Mouse (Mus musculus): ENCODE measurements around the gene Ttc33. TPM values are rescaled to one million over a fixed set of nuclear protein-coding genes. Genes with fewer than 3 reads are reported as not detected.

The Ttc33 gene
- polyA plus RNA-seq, 1 experiment from 2014 or later: 47.2 TPM

DNA sequence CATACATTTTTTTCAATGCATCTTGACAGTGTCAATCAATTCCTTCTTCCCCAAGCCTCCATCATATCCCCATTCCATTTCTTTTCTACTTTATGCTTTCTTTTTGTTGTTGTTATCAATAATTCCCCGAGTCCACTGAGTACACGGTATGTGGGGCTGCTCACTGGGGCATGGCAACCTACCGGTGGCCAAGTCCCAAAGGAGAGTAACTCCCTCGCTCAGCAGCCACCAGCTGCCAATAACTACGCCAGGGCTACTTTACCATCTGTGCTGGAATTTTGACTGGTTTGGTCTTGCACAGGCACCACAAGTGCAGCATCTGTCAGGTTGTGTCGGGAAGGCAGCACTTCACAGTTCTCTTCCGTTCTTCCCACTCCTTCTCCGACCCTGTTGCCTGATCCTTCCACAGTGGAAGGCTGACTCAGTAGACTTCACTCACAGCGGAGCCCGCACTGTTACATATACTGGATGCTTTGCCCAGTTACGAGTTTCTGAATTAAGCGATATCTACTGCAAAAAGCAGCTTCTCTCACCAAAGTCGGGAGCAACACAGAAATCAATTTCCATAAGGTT lies 76.9 kb downstream of the Ttc33 start:
- H3K4me1 ChIP-seq (ENCODE audit: control insufficient read depth, insufficient read depth, low read length): no peaks in the 10 kb centered on the region
- DNase-seq (ENCODE audit: low spot score): no peak
- H3K27ac ChIP-seq (replicated peaks; ENCODE audit: low read depth, low read length): no peak overlapping the region
- no peaks in the 10 kb centered on the region for H3K9me3 ChIP-seq (ENCODE audit: control insufficient read depth, low read length)
- H3K36me3 ChIP-seq (ENCODE audit: control insufficient read depth, insufficient read depth, low read length): no peaks in the 10 kb centered on the region
- no peak overlapping the region for H3K9ac ChIP-seq (ENCODE audit: low read length)
- no peak for ATAC-seq (ENCODE audit: insufficient number of reproducible peaks, low FRiP score, low TSS enrichment, low read depth)
- 87% methylated on average over 13 of the region's 13 CpGs for WGBS
- H3K27me3 ChIP-seq (ENCODE audit: control insufficient read depth, insufficient read depth, low read length): no peaks in the 10 kb centered on the region
- H3K4me2 ChIP-seq (ENCODE audit: low read depth, severe bottlenecking): no peak overlapping the region
- no peak overlapping the region for H3K4me3 ChIP-seq (ENCODE audit: low read depth, low read length)

DNA sequence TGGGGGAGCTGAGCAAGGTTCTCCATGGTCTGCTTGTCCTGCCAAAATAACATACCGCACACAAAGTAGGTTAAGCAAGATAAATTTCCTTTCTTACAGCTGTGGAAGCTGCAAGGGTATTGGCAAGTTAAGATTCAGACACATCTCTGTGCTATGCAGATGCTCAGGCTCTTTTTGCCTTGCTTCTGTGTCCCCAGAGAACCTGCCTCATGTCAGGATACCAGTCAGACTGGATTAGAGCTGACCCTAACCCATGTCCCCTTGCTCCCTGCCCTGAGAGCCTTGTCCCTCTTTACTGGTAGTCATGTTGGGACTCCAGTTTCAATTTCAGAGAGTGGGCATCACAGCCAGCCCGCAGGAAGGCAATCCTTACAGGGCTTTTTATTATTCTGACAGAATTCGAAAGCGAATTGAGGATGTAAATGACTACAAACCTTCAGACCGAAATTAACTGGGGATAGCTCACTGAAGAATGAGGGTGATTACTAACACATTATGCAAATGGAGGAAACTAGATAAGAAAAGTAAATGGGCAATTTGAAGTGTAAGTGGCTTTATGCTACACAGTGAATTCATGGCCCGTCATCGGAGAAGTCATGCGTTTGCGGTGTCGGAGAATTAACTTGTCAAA lies 77.7 kb downstream of the Ttc33 start:
- H3K27ac ChIP-seq (replicated peaks; ENCODE audit: low read depth, low read length): no peak overlapping the region
- ATAC-seq (ENCODE audit: insufficient number of reproducible peaks, low FRiP score, low TSS enrichment, low read depth): no peak
- no peaks in the 10 kb centered on the region for H3K9me3 ChIP-seq (ENCODE audit: control insufficient read depth, low read length)
- H3K27me3 ChIP-seq (ENCODE audit: control insufficient read depth, insufficient read depth, low read length): no peaks in the 10 kb centered on the region
- H3K4me2 ChIP-seq (ENCODE audit: low read depth, severe bottlenecking): no peak overlapping the region
- H3K36me3 ChIP-seq (ENCODE audit: control insufficient read depth, insufficient read depth, low read length): no peaks in the 10 kb centered on the region
- 87% methylated on average over 10 of the region's 10 CpGs for WGBS
- no peak overlapping the region for H3K9ac ChIP-seq (ENCODE audit: low read length)
- H3K4me3 ChIP-seq (ENCODE audit: low read depth, low read length): no peak overlapping the region
- H3K4me1 ChIP-seq (ENCODE audit: control insufficient read depth, insufficient read depth, low read length): no peaks in the 10 kb centered on the region
- no peak for DNase-seq (ENCODE audit: low spot score)

DNA sequence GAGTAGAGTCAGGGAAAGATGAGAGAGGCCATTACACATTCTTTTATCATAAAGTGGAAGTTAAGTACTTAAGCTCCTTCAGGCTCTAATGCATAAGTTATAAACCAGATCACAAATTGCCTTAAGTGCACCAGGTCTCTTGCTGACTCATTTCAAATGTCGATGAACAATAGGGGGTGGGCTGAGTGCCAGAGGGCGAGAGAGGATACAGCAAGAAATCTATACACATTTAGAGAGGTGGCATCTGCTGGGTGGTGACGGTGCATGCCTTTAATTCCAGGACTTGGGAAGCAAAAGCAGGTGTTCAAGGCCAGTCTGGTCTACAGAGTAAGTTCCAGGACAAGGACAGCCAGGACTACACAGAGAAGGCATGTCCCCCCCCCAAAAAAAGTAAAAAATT lies 80.8 kb downstream of the Ttc33 start:
- WGBS: 90% methylated on average over 3 of the region's 3 CpGs
- DNase-seq (ENCODE audit: low spot score) (no peak), ATAC-seq (ENCODE audit: insufficient number of reproducible peaks, low FRiP score, low TSS enrichment, low read depth) (no peak)

More for the DNA sequence above, 80.8 kb downstream of the Ttc33 start:
- Histone ChIP-seq H3K36me3 (ENCODE audit: control insufficient read depth, insufficient read depth, low read length) (no peaks in the 10 kb centered on the region), H3K9me3 (ENCODE audit: control insufficient read depth, low read length) (no peaks in the 10 kb centered on the region), H3K4me2 (ENCODE audit: low read depth, severe bottlenecking) (no peak overlapping the region), H3K27me3 (ENCODE audit: control insufficient read depth, insufficient read depth, low read length) (no peaks in the 10 kb centered on the region), H3K4me3 (ENCODE audit: low read depth, low read length) (no peak overlapping the region), H3K27ac (replicated peaks; ENCODE audit: low read depth, low read length) (no peak overlapping the region), H3K4me1 (ENCODE audit: control insufficient read depth, insufficient read depth, low read length) (no peaks in the 10 kb centered on the region), H3K9ac (ENCODE audit: low read length) (no peak overlapping the region)

Other genes starting within 250 kb of the Ttc33 start
- 0.09 TPM in 1 of 2 replicates, not detected in the other for gene C7, start 121.8 kb upstream of the Ttc33 start, polyA plus RNA-seq (2014; fragmentation: Nextera tagmentation; extraction: Ambion mirVana)
- gene Card6, start 77.0 kb upstream of the Ttc33 start, polyA plus RNA-seq (2014; fragmentation: Nextera tagmentation; extraction: Ambion mirVana): 1.0 and 1.4 TPM in 2 replicates
- gene Rpl37, start 68.9 kb upstream of the Ttc33 start, polyA plus RNA-seq (2014; fragmentation: Nextera tagmentation; extraction: Ambion mirVana): 651 and 672 TPM in 2 replicates
- 20.4 and 21.2 TPM in 2 replicates for gene Prkaa1, start 41.7 kb upstream of the Ttc33 start, polyA plus RNA-seq (2014; fragmentation: Nextera tagmentation; extraction: Ambion mirVana)
- gene Ptger4, start 58.7 kb downstream of the Ttc33 start, polyA plus RNA-seq (2014; fragmentation: Nextera tagmentation; extraction: Ambion mirVana): 1.4 TPM in 2 replicates